Mouse (Mus musculus): ENCODE data around the gene Slc35a5. TPM values are rescaled to one million over a fixed set of nuclear protein-coding genes. Genes with fewer than 3 reads are reported as not detected.
A peak's percentile ranks its signal among the peaks of the same experiment; 100 is the strongest.

Slc35a5 gene
- total RNA-seq (2021) = 10 to 100 TPM; 48.0 to 48.8 TPM
- long read RNA-seq, experiment 1, full-length matches to known transcripts = 41 of 49 reads
- long read RNA-seq, experiment 1, partial matches to known transcripts = 3 of 49 reads
- long read RNA-seq, experiment 1, other reads (novel, unspliced or antisense) = 5 of 49 reads
- long read RNA-seq, experiment 2, full-length matches to known transcripts = 21 of 32 reads
- long read RNA-seq, experiment 2, partial matches to known transcripts = 2 of 32 reads
- long read RNA-seq, experiment 2, other reads (novel, unspliced or antisense) = 9 of 32 reads

DNA sequence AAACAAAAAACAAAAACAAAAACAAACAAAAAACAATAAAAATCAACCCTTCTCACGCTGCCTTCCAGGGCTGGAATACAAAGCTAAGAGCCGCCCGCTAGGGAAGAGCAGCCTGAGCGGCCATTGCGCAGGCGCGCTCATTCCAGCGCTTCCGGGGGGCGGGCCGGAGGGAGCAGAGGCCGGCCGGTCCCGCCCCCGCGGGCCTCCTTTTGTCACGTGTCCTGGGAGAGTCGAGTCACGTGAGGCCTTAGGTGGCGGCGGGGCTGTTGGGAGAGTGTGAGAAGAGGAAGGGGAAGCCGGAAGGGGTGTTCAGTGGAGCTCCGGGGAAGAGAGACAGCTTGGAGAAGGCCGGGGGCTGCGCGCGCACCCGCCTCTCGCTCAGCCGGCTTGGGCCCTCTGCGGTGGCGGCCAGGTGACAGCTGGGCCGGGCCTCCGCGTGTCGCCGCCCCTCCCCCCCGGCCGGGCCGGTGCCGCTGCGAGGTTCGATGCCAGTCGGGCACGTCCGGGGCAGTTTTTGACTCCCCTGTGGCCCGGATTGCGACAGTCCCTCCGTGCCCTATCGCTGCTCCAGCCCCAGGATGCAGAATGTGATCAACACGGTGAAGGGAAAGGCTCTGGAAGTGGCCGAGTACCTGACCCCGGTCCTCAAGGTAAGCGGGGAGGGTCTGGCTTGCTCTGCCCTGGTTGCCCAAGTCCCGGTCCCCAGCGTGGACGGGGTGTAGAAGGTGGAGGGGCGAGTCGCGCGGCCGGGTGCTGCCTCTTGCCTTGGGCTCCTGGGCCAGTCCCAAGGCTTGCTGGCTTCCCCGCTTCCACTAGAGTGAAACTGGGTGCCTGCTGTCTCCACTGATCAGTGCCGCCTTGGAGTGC lies at the start of gene Slc35a5, which contains the start of gene Atg3:
Slc35a5 (minus strand) TSS at position 185 of the 867 bp plus-strand sequence.
Atg3 (plus strand) TSS at position 264 of the 867 bp plus-strand sequence.
- DNase-seq (ENCODE audit: low spot score in 2 of 2) = peak; percentile 92 to 95

DNA sequence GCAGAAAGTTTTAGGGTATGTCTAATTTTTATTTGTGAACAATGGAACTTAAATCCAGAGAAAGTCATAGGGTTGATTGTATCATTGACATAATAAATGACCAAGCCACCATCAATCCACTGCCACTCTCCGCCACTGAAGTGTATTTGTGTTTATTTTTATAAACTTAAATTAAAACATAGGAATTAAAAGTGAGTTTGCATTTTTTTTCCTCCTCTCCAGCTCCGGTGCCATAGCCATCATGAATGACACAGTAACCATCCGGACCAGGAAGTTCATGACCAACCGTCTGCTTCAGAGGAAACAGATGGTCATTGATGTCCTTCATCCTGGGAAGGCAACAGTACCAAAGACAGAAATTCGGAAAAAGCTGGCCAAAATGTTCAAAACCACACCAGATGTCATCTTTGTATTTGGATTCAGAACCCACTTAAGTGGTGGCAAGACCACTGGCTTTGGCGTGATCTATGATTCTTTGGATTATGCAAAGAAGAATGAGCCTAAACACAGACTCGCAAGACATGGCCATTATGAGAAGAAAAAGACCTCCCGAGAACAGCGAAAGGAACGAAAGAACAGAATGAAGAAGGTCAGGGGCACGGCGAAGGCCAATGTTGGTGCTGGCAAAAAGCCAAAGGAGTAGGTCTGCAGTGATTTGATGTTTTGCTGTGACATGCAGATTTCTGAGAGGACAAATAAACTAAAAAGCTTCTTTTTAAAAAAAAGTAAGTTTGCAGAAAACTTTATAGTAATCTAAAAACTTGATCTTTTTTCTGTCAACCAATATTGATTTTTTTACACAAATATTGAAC lies 46.6 kb upstream of the Slc35a5 start:
- no peak for DNase-seq (ENCODE audit: low spot score in 2 of 2)

DNA sequence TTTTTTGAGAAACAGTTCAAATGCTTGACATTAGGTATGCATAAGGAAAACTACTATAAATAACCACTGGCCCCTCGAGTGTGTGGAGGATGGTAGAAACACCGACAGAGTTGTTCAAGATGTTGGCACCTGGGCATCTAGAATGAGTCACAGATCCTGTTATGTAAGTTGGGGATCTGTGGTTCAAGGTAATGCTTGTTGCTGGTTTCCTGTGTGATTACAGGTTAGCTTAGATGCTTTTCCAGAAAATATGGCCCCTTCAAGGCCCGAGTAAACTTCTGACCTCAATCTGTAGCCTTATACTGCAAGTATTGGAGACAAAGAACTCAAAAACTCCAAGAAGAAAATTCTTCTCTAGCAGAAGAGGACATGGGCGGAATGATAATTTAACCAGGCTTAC lies 45.9 kb upstream of the Slc35a5 start:
- DNase-seq (ENCODE audit: low spot score in 2 of 2) = no peak

DNA sequence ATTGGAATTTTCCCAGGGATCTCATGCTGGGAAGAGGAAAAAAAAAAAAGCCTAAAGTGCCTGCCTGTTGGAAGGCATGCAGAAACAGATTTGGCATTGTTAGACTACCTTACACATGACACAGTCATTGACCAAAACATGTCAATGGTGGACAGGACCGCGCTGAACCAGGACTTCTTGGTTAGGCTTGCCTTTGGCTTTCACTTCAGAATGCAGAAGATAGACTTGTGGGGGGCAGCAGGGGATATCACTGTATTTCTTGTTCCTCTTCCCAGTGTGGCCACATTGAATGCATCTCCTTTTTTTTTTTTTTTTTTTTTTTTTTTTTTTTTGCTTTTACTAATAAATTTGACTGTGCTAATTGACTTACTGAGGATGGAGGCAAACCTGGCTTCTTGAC lies 42.9 kb upstream of the Slc35a5 start:
- no peak for DNase-seq (ENCODE audit: low spot score in 2 of 2)

DNA sequence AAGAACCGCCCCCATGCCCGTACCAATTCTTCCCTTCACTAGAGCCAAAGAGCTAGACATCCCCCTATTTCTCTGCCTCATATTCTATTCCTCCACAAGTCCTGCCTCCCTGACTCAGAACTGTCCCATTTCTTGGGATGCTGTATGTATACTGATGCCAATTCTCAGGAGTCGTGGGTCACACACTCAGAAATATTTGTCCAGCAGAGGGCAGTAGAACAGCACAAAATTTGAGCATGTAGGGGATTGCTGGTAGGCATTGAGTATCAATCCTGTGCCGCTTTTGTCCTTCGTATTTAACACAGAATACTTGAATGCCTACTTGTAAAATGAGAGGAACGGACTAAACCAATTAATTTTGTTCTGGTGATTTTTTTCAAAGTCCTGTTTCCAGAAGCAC lies 38.3 kb upstream of the Slc35a5 start:
- DNase-seq (ENCODE audit: low spot score in 2 of 2) = peak; percentile 49 to 75

DNA sequence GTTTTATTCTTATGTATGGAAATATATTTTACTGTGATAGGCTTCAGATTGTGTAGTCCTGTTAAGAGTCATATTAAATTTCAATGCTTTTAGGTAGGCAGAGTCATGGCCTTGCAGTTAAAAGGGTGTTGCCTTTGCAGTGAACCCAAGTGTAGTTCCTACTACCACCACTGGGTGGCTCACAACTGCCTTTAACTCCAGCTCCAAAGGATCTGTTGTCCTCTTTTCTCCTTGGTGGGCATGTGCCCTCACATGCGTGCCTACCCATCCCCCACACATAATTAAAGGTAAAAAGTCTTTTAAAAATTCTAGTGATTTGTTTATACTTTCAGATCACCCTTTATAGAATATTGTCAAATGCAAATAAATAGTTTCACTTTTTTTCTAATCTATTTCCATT lies 34.1 kb upstream of the Slc35a5 start:
- DNase-seq (ENCODE audit: low spot score in 2 of 2) = peak; percentile 77 to 84

DNA sequence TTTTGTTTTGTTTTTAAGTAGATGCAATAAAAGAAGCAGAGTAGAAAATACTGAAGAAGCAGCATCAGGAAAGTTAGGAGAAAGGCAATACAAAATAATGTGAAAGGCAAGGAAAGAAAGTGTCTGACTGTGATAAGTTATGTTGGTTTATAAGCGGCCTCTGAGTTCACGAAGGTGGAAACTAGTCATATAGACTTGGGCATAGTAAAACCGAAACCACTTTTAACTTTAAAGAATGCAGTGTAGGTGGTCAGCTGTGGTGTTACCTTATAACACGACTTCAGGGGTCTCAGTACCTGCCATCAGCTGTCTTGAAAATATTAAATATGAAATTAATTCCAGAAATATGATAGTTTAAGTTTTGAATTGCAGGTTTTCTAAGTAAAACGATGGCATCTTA lies 23.3 kb upstream of the Slc35a5 start:
- no peak for DNase-seq (ENCODE audit: low spot score in 2 of 2)

DNA sequence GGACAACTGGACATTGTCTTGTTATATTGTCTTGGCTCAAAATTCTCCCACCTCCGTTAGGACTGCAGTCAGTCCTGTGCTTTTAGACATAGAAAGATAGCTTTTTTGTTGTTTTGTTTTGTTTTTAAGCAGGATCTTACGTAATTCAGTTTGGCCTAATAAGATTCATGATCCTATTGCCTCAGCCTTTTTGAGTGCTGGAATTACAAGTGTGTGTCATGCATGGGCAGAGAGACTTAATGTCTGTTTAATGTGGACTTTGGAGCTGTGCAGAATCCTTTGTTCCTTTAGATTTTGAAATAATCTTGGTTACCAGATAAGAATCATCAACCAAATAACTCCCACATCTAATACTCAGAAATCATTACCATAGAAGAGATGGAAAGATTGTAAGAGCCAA lies 20.0 kb upstream of the Slc35a5 start:
- no peak for DNase-seq (ENCODE audit: low spot score in 2 of 2)

DNA sequence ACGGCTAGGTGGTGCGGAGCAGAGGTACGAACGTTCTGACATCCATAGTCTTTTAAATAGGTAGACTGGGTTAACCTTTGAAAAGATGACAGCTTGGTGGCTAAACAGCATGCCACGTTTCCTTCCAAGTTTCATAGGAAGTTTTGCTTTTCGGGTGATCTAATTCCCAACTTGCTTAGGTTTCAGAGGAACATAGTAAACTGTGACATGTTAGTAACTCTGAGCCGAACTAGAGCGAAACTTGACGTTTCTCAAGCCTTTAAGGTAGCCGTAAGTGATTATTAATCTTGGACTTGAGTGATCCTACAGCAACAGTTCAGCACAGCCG lies 847 bp upstream of the Slc35a5 start:
- DNase-seq (ENCODE audit: low spot score in 2 of 2) = no peak

DNA sequence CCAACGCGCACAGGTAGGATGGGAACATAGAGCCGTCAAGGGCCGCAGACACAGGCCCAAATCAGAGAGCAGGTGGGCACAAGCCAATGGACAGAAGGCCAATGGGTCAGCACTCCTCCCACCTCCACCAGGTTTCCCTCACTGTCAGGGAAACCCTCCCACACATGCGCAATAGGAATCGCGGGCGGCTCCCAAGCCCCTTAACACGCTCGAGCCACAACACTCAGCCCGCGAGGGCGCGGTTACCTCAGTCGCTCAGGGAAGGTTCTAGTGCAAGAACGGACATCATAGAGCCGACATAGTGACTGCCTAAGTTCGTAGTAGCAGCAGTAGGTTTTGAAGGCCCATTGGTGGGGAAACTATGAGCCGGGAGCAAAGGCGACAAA lies 377 bp downstream of the Slc35a5 start:
- DNase-seq (ENCODE audit: low spot score in 2 of 2) = peak; percentile 53 to 64

DNA sequence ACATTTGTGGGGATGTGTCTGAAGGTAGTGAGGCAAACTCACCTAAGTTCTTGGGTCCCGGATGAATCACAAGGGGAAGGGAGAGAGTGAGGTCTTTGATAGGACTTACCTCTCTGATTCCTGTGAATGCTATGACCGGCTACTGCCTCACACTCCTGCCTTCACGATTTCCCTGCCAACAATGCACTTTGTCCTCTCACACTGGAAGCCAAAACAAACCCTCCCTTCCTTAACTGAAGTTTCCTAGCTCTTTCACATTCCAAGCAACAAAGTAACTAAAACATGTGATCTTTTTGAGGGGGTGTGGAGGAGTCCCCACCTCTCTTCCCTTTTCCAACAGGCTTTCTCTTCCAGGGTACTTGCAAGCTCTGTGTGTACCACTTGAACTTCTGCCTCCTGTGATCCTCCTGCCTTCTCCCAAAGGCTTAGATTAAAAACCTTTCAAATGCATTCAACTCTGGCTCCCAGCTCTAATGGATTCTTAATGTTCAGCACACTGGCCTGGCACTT lies 3.7 kb downstream of the Slc35a5 start:
- no peak for DNase-seq (ENCODE audit: low spot score in 2 of 2)

DNA sequence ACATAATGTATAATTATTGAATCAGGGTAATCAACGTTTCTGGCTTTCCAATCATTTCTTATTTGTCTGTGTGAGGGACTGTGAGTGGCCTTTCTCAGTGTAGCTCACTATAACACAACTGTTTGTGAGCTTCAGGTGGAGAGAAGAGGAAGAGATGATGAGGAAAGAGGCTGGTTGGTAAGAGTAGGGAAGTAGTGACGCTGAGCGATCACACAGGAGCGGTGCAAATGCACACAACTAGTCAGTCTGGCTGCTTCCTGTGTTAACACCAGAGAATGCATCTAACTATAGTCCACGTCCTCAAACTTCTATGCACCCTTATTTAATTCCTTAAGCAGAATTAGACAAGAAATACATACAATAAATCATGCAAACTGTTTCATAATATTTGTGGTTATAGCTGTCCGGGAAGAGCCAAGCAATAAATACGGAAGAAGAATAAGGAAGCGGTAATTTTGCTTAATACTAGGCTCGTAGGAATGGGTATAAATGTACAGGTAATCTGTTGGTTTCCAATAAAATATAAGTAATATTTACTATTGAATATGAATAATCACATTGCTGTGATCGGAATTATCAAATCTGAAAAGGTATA lies 9.9 kb downstream of the Slc35a5 start:
- no peak for DNase-seq (ENCODE audit: low spot score in 2 of 2)

DNA sequence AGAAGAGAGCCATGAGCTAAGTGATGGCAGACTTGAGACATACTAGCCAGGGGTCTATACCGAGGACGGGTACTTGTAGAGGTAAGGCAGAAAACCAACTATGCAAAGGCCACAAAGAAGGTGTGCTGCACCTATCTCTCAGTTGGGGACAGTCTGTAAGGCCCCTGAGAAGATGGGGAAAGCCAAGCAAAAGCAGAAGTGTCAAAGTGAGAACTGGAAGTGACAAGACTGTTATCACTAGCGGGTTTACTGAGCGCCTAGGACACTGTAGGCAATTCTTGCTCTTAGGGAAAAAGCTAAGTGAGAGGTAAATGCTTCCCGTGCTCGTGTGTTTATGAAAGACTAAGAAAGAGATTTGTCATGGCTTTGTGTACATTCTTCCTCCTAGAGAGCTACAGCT lies 13.4 kb downstream of the Slc35a5 start:
- no peak for DNase-seq (ENCODE audit: low spot score in 2 of 2)

DNA sequence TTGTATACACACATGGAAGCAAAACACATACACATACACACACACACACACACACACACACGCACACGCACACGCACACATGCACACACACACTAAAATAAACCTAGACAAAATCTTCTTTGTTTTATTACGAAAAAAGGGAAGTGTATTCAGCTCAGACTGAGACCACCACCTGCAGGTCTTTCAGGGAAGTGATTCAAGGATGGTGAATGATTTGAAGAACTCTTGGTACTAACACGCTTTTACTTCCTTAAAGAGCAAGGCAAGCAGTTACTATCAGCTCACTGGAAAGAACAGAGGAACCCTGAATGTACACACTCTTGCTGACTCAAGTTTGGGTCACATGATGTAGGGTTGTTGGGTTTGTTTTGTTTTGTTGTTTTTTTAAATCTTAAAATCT lies 15.9 kb downstream of the Slc35a5 start:
- no peak for DNase-seq (ENCODE audit: low spot score in 2 of 2)

DNA sequence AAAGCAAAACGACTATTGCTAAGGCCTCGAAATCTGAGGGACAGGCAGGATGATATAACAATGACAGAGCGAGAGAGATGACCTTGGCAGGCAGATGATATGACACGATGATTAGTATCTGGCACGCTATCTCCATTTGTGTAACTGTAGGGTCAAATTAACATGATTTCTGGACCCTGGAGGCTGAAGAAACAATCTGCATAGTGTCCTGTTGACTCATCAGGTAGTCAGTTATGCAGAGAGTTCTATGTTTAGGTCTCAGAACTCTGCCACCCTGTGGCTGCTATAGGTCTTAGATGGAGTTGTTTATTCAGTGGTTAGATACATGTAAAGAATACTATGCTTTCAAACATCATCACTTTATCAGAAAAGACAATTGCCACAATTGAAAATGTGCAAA lies 16.8 kb downstream of the Slc35a5 start:
- DNase-seq (ENCODE audit: low spot score in 2 of 2) = no peak

DNA sequence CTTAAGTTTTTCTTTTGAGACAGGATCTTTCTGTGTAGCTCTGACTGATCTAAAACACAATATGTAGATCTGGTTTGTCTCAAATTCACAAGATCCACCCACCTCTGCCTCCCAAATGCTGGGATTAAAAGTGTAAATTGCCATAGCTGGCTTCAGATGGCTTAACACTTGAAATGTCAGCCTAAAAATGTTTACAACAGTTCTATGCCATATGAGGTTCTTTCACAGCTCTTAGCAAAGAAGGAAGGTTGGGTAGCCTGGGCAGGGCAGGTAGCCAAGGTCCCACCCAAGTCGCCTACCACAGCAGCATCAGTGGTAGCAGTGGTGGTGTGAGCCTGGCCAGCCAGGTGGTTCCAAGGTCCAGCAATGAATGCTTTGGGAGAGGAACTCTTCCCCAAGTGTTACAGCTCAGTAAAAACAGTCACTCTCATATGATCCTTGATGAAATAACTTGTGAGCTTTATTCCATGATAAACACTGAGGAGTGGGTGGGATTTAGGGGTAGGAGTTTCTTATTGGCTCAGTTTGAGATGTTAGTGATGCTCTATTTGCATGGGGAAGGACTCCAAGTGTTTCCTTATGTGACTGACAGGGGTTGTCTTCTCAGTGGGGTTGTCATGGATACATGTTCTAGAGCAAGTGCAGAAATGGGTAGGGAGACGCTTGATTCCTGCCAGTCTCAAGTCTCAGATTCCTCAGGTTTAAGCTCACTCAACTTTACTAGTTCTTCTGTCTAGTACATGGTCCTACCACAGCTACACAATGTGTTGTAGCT lies 30.4 kb downstream of the Slc35a5 start:
- peak; percentile 43 to 63 for DNase-seq (ENCODE audit: low spot score in 2 of 2)

DNA sequence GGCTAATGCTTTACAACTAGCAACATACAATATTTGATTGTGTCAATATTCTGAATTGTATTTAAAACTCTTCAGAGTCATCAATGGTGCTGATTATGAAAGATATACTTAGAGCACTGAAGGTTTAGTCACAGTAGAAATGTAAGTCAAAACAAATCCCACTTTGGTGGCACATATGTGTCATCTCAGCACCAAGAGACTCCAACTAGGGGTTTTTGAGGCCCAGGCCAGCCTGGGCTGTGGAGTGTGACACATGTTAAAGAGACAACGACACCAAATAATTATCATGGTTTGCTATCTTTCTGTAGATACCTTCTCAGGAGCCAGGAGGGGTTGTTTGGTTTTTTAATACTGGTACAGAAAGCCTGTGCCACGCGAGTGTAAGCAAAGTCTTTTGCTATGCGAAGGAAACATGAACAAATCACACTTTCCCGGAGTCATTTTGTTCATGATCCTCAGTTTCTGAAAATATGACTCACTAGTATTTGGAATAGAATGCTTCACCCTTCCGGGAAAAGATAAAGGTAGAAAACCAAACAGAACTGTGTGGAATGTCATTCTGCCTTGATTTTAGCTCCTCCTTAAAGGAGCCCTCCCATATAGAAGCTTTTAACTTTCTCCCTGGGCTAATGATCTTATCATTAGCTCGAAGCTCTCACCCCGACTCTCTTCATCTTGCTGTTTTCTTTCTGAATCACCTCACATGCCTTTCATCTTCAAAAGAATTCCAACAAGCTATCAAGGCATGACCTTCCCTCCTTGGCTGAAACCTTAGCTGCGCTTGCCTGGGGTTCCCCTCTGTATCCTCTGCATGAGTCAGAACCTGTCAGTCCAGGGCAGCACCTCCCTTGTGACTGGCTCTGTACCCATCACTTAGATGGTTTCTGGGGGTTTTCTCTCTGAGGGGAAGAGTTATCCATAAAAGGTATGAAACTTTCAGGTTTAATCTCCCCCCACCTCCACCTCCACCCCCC lies 34.0 kb downstream of the Slc35a5 start:
- no peak for DNase-seq (ENCODE audit: low spot score in 2 of 2)

DNA sequence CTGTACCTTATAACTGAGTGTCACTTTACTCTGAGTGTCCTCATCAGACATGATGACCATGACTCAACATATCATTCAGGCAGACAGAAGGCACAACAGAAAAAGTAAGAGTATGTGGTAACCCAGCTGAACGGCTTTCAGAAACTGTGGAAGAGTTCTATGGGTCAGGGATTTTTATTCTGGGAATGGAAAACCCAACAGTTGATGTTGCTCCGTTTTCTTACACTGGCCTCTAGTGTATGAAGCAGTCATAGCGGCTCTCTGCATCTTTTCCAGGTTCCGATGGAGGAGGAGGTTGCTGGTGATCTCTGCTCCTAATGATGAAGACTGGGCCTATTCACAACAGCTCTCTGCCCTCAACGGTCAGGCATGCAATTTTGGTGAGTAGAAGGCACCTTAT lies 35.9 kb downstream of the Slc35a5 start:
- peak; percentile 11 to 30 for DNase-seq (ENCODE audit: low spot score in 2 of 2)

DNA sequence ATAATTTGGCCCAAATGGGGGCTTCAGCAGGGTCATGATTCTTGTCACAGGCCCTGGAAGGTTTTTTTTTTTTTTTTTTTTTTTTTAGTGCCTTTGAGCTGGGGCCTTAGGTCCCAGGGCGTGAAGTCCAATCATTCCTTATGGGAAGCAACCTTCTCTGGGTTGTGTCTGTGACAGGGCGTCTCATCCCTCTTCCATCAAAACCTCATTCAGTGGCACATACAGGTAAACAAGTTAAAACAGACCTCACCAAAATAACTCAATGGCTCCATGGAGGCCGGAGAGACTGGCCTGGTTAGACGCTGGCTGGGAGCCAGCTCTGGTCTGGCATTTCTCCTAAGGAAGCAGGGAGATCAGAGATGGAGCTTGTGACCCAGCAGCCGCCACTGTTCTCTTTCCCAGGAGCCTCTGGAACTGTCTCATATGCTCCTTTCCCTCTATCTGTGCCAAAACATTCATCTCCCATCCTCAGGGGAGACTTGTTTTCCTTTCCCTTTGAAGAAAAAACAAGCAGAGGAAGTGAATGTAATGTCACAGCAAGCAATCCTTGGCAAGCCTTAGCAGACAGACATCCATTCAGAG lies 37.6 kb downstream of the Slc35a5 start:
- DNase-seq (ENCODE audit: low spot score in 2 of 2) = peak in 1 of 2 experiments; percentile 23
